Mouse (Mus musculus) stomach, embryonic 15.5 days (tissue): ENCODE measurements around the gene Tbl2. TPM values are rescaled to one million over a fixed set of nuclear protein-coding genes. Genes with fewer than 3 reads are reported as not detected.

Source experiments
- ATAC-seq: fragments of 200-750 bp; cut with Nextera tagmentation; 2 replicates; pipeline ENCODE4 v1.8.0; 2017; ENCODE audit warnings: low read depth, moderate number of reproducible peaks, moderate TSS enrichment; ENCODE audit not compliant: insufficient read depth, low FRiP score
- H3K27ac ChIP-seq: fragments of 300-500 bp; sonication (generic); 2 replicates; pipeline ENCODE4 v1.5.1; 2015; ENCODE audit warnings: mild to moderate bottlenecking, inconsistent platforms
- H3K27me3 ChIP-seq: fragments of 300-500 bp; sonication (generic); replicated peaks from 2 replicates; pipeline ENCODE4 v1.6.1; 2015; ENCODE audit warnings: inconsistent platforms
- H3K36me3 ChIP-seq: fragments of 300-500 bp; sonication (generic); 2 replicates; pipeline ENCODE4 v1.6.1; 2015; ENCODE audit warnings: inconsistent platforms
- H3K4me1 ChIP-seq: fragments of 300-500 bp; sonication (generic); 2 replicates; pipeline ENCODE4 v1.6.1; 2015; ENCODE audit warnings: inconsistent platforms
- H3K4me2 ChIP-seq: fragments of 300-500 bp; sonication (generic); 2 replicates; pipeline ENCODE4 v1.6.1; 2015; ENCODE audit warnings: mild to moderate bottlenecking, inconsistent platforms
- H3K4me3 ChIP-seq: fragments of 300-500 bp; sonication (generic); replicated peaks from 2 replicates; pipeline ENCODE4 v1.5.1; 2015; ENCODE audit warnings: inconsistent platforms
- H3K9ac ChIP-seq: fragments of 300-500 bp; sonication (generic); 2 replicates; pipeline ENCODE4 v1.6.1; 2015; ENCODE audit warnings: inconsistent platforms
- H3K9me3 ChIP-seq: fragments of 300-500 bp; sonication (generic); 2 replicates; pipeline ENCODE4 v1.6.1; 2016; ENCODE audit warnings: inconsistent platforms
- WGBS: fragments of 180-500 bp; shearing (Covaris S2); methylation state at CpG from one replicate; pipeline ENCODE4 v1.1.7; 2015; 5-methylcytosine and 5-hydroxymethylcytosine counted together
- microRNA-seq: library from miRNA; unstranded; fragments of <30 nt; microRNA quantifications from one replicate; pipeline ENCODE4, GENCODE M21; 2016
- polyA plus RNA-seq: library from polyadenylated mRNA; unstranded; fragments of >200 nt; fragmentation: Nextera tagmentation; extraction: Ambion mirVana; gene quantifications from 2 replicates; pipeline ENCODE4 v1.2.1, GENCODE M21; 2015

Tbl2 gene
- polyA plus RNA-seq, 1 experiment from 2014 or later = 20.9 TPM

DNA sequence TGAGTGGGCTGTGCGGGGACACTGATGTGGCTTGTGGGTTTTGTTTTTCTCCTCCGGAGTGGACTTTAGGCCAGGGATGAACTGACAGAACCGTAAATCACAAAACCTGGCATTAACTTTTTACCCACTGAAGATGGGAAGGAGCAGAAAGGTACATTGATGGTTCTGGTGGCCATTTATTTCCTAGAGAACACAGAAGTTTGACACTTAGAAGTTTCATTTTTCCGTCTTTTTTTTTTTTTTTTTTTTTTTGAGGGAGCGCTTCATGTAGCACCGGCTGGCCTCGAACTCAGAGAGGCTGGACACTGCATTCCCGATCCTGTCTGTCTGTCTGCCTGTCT is 38.7 kb downstream of the Tbl2 start:
- Histone ChIP-seq H3K9ac (peak overlapping the region; percentile 89), H3K4me1 (peaks cover 18% of the 10 kb centered on the region), H3K4me3 (peak overlapping the region; percentile 80), H3K27ac (peak overlapping the region; percentile 95; the same call in 1 of the 2 replicates), H3K4me2 (peak overlapping the region; percentile 66), H3K27me3 (no peaks in the 10 kb centered on the region), H3K36me3 (no peaks in the 10 kb centered on the region), H3K9me3 (no peaks in the 10 kb centered on the region)
- WGBS = under 1% methylated on average over 8 of the region's 8 CpGs
- ATAC-seq = no peak

DNA sequence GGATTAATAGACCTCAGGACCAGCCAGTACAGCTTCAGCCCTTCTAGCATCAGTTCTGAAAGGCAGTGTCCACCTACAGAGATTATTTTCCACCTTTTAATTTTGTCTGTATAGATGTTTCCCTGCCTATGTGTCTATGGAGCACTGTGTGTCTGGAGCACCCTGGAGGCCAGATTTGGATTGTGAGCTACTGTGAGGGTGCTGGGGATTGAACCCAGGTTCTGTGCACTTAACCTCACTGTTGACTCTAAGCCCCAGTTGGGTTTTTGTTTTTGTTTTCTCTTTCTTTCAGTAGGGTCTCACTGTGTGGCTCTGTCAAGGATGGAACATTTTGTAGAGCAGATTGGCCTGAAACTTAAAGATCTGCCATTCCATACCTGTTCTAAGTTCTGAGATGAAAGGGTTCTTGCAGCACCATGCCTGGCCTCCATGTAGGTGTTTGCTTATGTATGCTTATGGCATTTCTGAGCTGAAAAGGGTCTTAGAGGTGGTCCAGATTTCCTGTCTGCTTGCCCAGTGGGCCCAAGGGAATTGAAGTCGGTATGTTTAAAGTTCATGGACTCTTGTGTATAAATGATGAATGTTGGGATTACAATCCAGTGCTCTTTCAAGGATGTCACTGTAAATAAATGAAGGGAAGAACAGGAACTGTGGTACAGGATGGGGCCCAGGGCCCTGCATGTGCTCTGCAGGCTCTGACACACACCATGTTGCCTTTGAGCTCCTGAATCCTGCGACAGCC is 40.0 kb downstream of the Tbl2 start:
- peak overlapping the region; percentile 80 for H3K4me3 ChIP-seq
- no peaks in the 10 kb centered on the region for H3K27me3 ChIP-seq
- peaks cover 18% of the 10 kb centered on the region for H3K4me1 ChIP-seq
- no peak for ATAC-seq
- 25% methylated on average over 2 of the region's 2 CpGs for WGBS
- peak overlapping the region; percentile 66 for H3K4me2 ChIP-seq
- peak overlapping the region; percentile 13; the same call in 1 of the 2 replicates for H3K9ac ChIP-seq
- H3K9me3 ChIP-seq = no peaks in the 10 kb centered on the region
- no peaks in the 10 kb centered on the region for H3K36me3 ChIP-seq
- H3K27ac ChIP-seq = 0 out of 2 replicates have a peak overlapping the region, but pooled peaks have one; percentile 13

DNA sequence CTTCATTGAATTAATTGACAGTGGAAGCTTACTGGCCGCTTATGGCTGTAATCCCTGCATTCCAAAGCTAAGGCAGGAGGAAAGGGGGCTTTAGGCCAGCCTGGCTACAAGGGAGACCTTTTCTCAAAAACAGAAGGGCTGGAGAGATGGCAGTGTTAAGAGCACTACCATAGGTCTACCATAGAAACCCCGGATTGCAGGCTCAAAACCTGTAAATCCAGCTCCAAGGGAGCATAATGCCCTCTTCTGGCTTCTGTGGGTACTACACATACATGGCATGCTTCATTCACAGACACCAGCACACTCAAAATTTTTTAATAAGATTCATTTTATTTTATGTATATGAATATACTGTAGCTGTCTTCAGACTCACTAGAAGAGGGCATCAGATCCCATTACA is 42.2 kb downstream of the Tbl2 start:
- H3K27ac ChIP-seq = no peak overlapping the region
- no peak overlapping the region for H3K4me2 ChIP-seq
- H3K36me3 ChIP-seq = no peaks in the 10 kb centered on the region
- peaks cover 18% of the 10 kb centered on the region for H3K4me1 ChIP-seq
- no peaks in the 10 kb centered on the region for H3K9me3 ChIP-seq
- H3K4me3 ChIP-seq = no peak overlapping the region
- no peak overlapping the region for H3K9ac ChIP-seq
- ATAC-seq = no peak
- 35% methylated on average over 2 of the region's 2 CpGs for WGBS
- H3K27me3 ChIP-seq = no peaks in the 10 kb centered on the region

DNA sequence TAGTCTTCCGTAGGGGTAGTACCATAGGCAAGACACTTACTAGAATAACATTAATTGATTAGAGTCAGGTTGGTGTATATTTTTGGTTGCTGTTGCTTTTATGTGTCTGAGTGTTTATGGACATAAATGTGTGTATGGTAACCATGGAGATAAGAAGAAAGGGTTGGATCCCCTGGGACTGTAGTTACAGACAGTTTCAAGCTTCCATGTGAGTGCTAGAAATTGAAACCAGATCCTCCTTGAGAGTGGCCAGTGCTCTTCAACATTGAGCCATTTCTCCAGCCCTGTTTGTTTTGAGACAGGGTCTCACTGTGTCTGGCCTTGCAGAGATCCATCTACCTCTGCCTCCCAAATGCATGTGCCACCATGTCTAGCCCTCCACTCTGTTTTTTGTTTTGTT is 43.0 kb downstream of the Tbl2 start:
- Histone ChIP-seq H3K4me3 (no peak overlapping the region), H3K9me3 (no peaks in the 10 kb centered on the region), H3K4me2 (no peak overlapping the region), H3K4me1 (peaks cover 18% of the 10 kb centered on the region), H3K27ac (no peak overlapping the region), H3K27me3 (no peaks in the 10 kb centered on the region), H3K9ac (no peak overlapping the region), H3K36me3 (no peaks in the 10 kb centered on the region)
- WGBS = 89% methylated on average over 1 of the region's 1 CpGs
- no peak for ATAC-seq

GRCm38 (mm10) chr5:135196367-135196766 is 46.9 kb downstream of the Tbl2 start:
- peaks cover 11% of the 10 kb centered on the region; the same call in 1 of the 2 replicates for H3K36me3 ChIP-seq

DNA sequence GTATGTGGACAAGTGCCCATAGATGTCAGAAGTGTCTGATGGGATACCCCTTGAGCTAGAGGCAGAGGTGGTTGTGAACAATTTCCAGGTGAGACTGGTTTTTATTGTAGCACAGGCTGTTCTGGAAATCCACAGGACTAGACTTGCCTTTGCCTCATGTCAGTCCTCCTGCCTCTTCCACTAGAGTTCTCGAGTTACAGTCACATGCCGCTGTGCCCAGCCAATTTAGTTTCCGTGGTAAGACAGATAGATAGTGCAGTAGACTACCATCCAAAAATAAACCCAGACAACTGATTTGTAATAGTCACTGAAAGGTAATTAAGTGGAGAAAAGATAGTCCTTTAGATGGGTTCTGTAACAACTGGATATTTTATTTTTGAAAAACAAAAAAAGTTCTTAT is 53.3 kb downstream of the Tbl2 start:
- Histone ChIP-seq H3K27ac (no peak overlapping the region), H3K4me2 (no peak overlapping the region), H3K27me3 (no peaks in the 10 kb centered on the region), H3K9ac (no peak overlapping the region), H3K9me3 (no peaks in the 10 kb centered on the region), H3K4me3 (no peak overlapping the region), H3K4me1 (no peaks in the 10 kb centered on the region), H3K36me3 (peaks cover 39% of the 10 kb centered on the region)
- 81% methylated on average over 3 of the region's 3 CpGs for WGBS
- ATAC-seq = no peak

More at GRCm38 (mm10) chr5:135196367-135196766, 46.9 kb downstream of the Tbl2 start:
- no peak overlapping the region for H3K9ac ChIP-seq
- H3K27me3 ChIP-seq = no peaks in the 10 kb centered on the region
- no peak for ATAC-seq
- 73% methylated on average over 6 of the region's 6 CpGs for WGBS
- H3K27ac ChIP-seq = no peak overlapping the region
- peaks cover 5% of the 10 kb centered on the region; the same call in 1 of the 2 replicates for H3K4me1 ChIP-seq
- no peak overlapping the region for H3K4me2 ChIP-seq
- H3K4me3 ChIP-seq = no peak overlapping the region
- H3K9me3 ChIP-seq = no peaks in the 10 kb centered on the region

DNA sequence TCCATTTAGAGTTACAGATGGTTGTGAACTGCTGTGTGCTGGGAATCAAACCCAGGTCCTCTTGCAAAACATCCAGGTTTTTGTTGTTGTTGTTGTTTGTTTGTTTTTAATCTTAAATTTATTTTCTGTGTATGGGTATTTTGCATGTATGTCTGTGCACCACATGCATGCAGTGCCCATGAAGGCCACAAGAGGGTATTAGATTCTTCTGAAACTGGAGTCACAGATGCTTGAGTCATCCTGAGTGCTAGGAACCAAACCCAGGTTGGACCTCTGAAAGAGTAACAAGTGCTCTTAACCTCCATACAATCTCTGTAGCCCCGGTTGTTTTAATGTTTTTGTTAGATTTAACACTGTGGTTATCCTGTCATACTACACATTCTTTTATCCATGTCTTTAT is 58.7 kb downstream of the Tbl2 start:
- H3K27ac ChIP-seq = no peak overlapping the region
- no peak for ATAC-seq
- no peaks in the 10 kb centered on the region for H3K4me1 ChIP-seq
- no peak overlapping the region for H3K9ac ChIP-seq
- 92% methylated on average over 1 of the region's 1 CpGs for WGBS
- peaks cover 66% of the 10 kb centered on the region for H3K36me3 ChIP-seq
- no peaks in the 10 kb centered on the region for H3K27me3 ChIP-seq
- H3K4me3 ChIP-seq = no peak overlapping the region
- no peaks in the 10 kb centered on the region for H3K9me3 ChIP-seq
- H3K4me2 ChIP-seq = no peak overlapping the region

Small RNAs within 50 kb of the gene (microRNA-seq; reads per million reads assigned to microRNA genes)
- gene Gm25315 = not detected

Other genes starting within 250 kb of the Tbl2 start
- gene Tmem270, start 242.9 kb upstream of the Tbl2 start, polyA plus RNA-seq = not detected in 2 replicates
- 7.9 and 22.3 TPM in 2 replicates for gene Cldn13, start 234.1 kb upstream of the Tbl2 start, polyA plus RNA-seq
- gene Mettl27, start 217.3 kb upstream of the Tbl2 start, polyA plus RNA-seq = 20.9 and 21.0 TPM in 2 replicates
- 54.5 and 58.6 TPM in 2 replicates for gene Cldn4, start 202.7 kb upstream of the Tbl2 start, polyA plus RNA-seq
- gene Cldn3, start 163.4 kb upstream of the Tbl2 start, polyA plus RNA-seq = 120 and 147 TPM in 2 replicates
- gene Abhd11, start 140.5 kb upstream of the Tbl2 start, polyA plus RNA-seq = 70.9 and 78.9 TPM in 2 replicates
- gene Stx1a, start 126.2 kb upstream of the Tbl2 start, polyA plus RNA-seq = 11.8 and 12.3 TPM in 2 replicates
- 28.9 and 33.5 TPM in 2 replicates for gene Dnajc30, start 85.5 kb upstream of the Tbl2 start, polyA plus RNA-seq
- 98.6 and 112 TPM in 2 replicates for gene Bud23, start 84.7 kb upstream of the Tbl2 start, polyA plus RNA-seq
- gene Vps37d, start 71.4 kb upstream of the Tbl2 start, polyA plus RNA-seq = 7.3 and 7.6 TPM in 2 replicates
- gene Mlxipl, start 59.8 kb upstream of the Tbl2 start, polyA plus RNA-seq = 5.8 and 7.5 TPM in 2 replicates
- 48.4 and 56.0 TPM in 2 replicates for gene Bcl7b, start 18.6 kb downstream of the Tbl2 start, polyA plus RNA-seq
- 37.3 and 40.1 TPM in 2 replicates for gene Baz1b, start 37.6 kb downstream of the Tbl2 start, polyA plus RNA-seq
- gene Fzd9, start 101.6 kb downstream of the Tbl2 start, polyA plus RNA-seq = 0.90 and 1.4 TPM in 2 replicates
- gene Fkbp6, start 200.4 kb downstream of the Tbl2 start, polyA plus RNA-seq = 0.41 and 0.83 TPM in 2 replicates
- gene Trim50, start 203.6 kb downstream of the Tbl2 start, polyA plus RNA-seq = 0.37 and 0.83 TPM in 2 replicates
- gene Nsun5, start 220.3 kb downstream of the Tbl2 start, polyA plus RNA-seq = 29.0 and 32.0 TPM in 2 replicates
- gene Pom121, start 244.9 kb downstream of the Tbl2 start, polyA plus RNA-seq = 11.2 and 11.4 TPM in 2 replicates